Comparison of ENCODE assay signal across 13 mouse cellular contexts in genomic region chr6:84882663-84883517, GRCm38 (mm10).
DNase-seq lines count a peak whose midpoint lies in the region; ATAC-seq and TF ChIP-seq lines count a peak whose summit lies in the region.
"Had no signal": no experiment of that assay in that cellular context is flagged by ENCODE, and none has a peak within 500 bp of the region (broad histone marks: within the 10 kb centered on the region; RNA-seq: fewer than 3 reads in every experiment).

No protein-coding gene starts in this region.

- no peak overlapping the region for H3K9ac ChIP-seq in heart, embryonic 12.5 days
- no peak overlapping the region for H3K9ac ChIP-seq in heart, adult 2 months (ENCODE audit: low read depth, low read length)
- no peak overlapping the region for H3K9ac ChIP-seq in intestine, embryonic 16.5 days (ENCODE audit: low read depth, low read length)
- H3K9ac ChIP-seq: forebrain, postnatal 0 days had no signal

- intact Hi-C loops in heart, adult 2 months (cut with DNase I), result no loop called here

- no peaks in the 10 kb centered on the region for H3K79me2 ChIP-seq in heart, adult 2 months (replicated peaks; ENCODE audit: control insufficient read depth, insufficient read depth, low read length)

- H3K4me1 ChIP-seq in heart, embryonic 12.5 days (replicated peaks), result peaks cover 29% of the 10 kb centered on the region
- peaks cover 3% of the 10 kb centered on the region for H3K4me1 ChIP-seq in heart, adult 2 months (ENCODE audit: control insufficient read depth, insufficient read depth, low read length)
- H3K4me1 ChIP-seq in intestine, embryonic 16.5 days (ENCODE audit: control insufficient read depth, insufficient read depth, low read length), result peaks cover 6% of the 10 kb centered on the region; the same call in 1 of the 2 replicates

- no peaks in the 10 kb centered on the region for H3K27me3 ChIP-seq in heart, embryonic 12.5 days (replicated peaks)
- no peaks in the 10 kb centered on the region for H3K27me3 ChIP-seq in heart, adult 2 months (ENCODE audit: control insufficient read depth, insufficient read depth, low read length)
- H3K27me3 ChIP-seq in intestine, embryonic 16.5 days (replicated peaks; ENCODE audit: control insufficient read depth, insufficient read depth, low read length), result no peaks in the 10 kb centered on the region

- H3K36me3 ChIP-seq in heart, embryonic 12.5 days, result no peaks in the 10 kb centered on the region
- H3K36me3 ChIP-seq in heart, adult 2 months (ENCODE audit: control insufficient read depth, insufficient read depth, low read length), result no peaks in the 10 kb centered on the region; the same call in 1 of the 2 replicates
- H3K36me3 ChIP-seq in intestine, embryonic 16.5 days (ENCODE audit: control insufficient read depth, insufficient read depth, low read length), result no peaks in the 10 kb centered on the region
- H3K36me3 ChIP-seq: embryonic facial prominence, embryonic 10.5 days had no signal

- H3K9me3 ChIP-seq in heart, embryonic 12.5 days (replicated peaks), result no peaks in the 10 kb centered on the region
- no peaks in the 10 kb centered on the region for H3K9me3 ChIP-seq in intestine, embryonic 16.5 days (ENCODE audit: control insufficient read depth, low read length)
- H3K9me3 ChIP-seq: embryonic facial prominence, embryonic 10.5 days had no signal

- no peak overlapping the region; the same call in 1 of the 2 replicates for H3K4me2 ChIP-seq in heart, embryonic 12.5 days
- no peak overlapping the region for H3K4me2 ChIP-seq in intestine, embryonic 16.5 days (ENCODE audit: low read depth, low read length)

- 27% methylated on average over 14 of the region's 14 CpGs for WGBS in heart, embryonic 12.5 days
- 50% methylated on average over 14 of the region's 14 CpGs for WGBS in heart, adult 2 months
- 46% methylated on average over 14 of the region's 14 CpGs for WGBS in intestine, embryonic 16.5 days

- DNase-seq in heart, adult 2 months, result no peak
- DNase-seq in MEL-GATA-1-ER (ENCODE audit: extremely low read depth, low read depth), result peak; percentile 84
- peak; percentile 16 for DNase-seq in lung, postnatal 25 days (ENCODE audit: low spot score)
- DNase-seq in left cerebral cortex, adult 11 months (ENCODE audit: low spot score), result no peak
- no peak for DNase-seq in adrenal gland, adult 8-10 months
- DNase-seq in kidney, postnatal 36 days, result no peak
- DNase-seq: forebrain, postnatal 0 days; heart, postnatal 10 days; layer of hippocampus, postnatal 36 days had no signal

- no peak overlapping the region for H3K4me3 ChIP-seq in heart, embryonic 12.5 days
- no peak overlapping the region for H3K4me3 ChIP-seq in heart, adult 2 months
- no peak overlapping the region for H3K4me3 ChIP-seq in intestine, embryonic 16.5 days (ENCODE audit: low read length)
- H3K4me3 ChIP-seq: embryonic facial prominence, embryonic 10.5 days; myocyte had no signal

- no peak for TF ChIP-seq POLR2A in heart, adult 2 months (IDR thresholded peaks at IDR 0.05; ENCODE audit: insufficient read depth, low read depth, low read length)

- ATAC-seq in heart, embryonic 12.5 days (ENCODE audit: insufficient number of reproducible peaks, low FRiP score), result peak; percentile 96
- peak; percentile 56; the same call in 1 of the 2 replicates for ATAC-seq in intestine, embryonic 16.5 days
- ATAC-seq: forebrain, postnatal 0 days had no signal

- TF ChIP-seq EP300 in heart, adult 2 months (IDR thresholded peaks at IDR 0.05; ENCODE audit: insufficient read depth, low read depth, low read length), result no peak

- H3K27ac ChIP-seq in heart, embryonic 12.5 days (ENCODE audit: poor library complexity, severe bottlenecking), result peak overlapping the region; percentile 54
- H3K27ac ChIP-seq in heart, adult 2 months, result no peak overlapping the region
- no peak overlapping the region for H3K27ac ChIP-seq in intestine, embryonic 16.5 days (ENCODE audit: low read length)
- H3K27ac ChIP-seq: embryonic facial prominence, embryonic 10.5 days had no signal

- no peak for TF ChIP-seq CTCF in heart, adult 2 months (IDR thresholded peaks at IDR 0.05)

Comparison
In these comparisons a context has a peak if more than half of its experiments do, and no peak if none do; other contexts are left out.
1. DNase-seq: peak in MEL-GATA-1-ER (single experiment) and lung, postnatal 25 days (single experiment); none in heart, adult 2 months (0 of 2), left cerebral cortex, adult 11 months (single experiment), adrenal gland, adult 8-10 months (single experiment) and kidney, postnatal 36 days (0 of 2).